Mouse (Mus musculus): Measurements from ENCODE around the gene Hunk.

Hunk gene

GRCm38 (mm10) chr16:90440654-90441053 is 54.8 kb downstream of the Hunk start:
- no peak for DNase-seq

GRCm38 (mm10) chr16:90442991-90443390 is 57.2 kb downstream of the Hunk start:
- no peak for DNase-seq

- peak; percentile 29 for DNase-seq
Measured at GRCm38 (mm10) chr16:90453197-90453596, 67.4 kb downstream of the Hunk start.

GRCm38 (mm10) chr16:90456495-90457125 is 70.8 kb downstream of the Hunk start:
- DNase-seq, result no peak

GRCm38 (mm10) chr16:90458899-90459610 is 73.2 kb downstream of the Hunk start:
- DNase-seq, result no peak

- DNase-seq, result no peak
Measured at GRCm38 (mm10) chr16:90461304-90461905, 75.6 kb downstream of the Hunk start.

GRCm38 (mm10) chr16:90462728-90463275 is 77.0 kb downstream of the Hunk start:
- DNase-seq, result no peak

GRCm38 (mm10) chr16:90465154-90465553 is 79.3 kb downstream of the Hunk start:
- DNase-seq, result no peak

GRCm38 (mm10) chr16:90468286-90468685 is 82.5 kb downstream of the Hunk start:
- no peak for DNase-seq

- no peak for DNase-seq
Measured at GRCm38 (mm10) chr16:90475701-90476229, 90.0 kb downstream of the Hunk start.

- DNase-seq, result no peak
Measured at GRCm38 (mm10) chr16:90481612-90482011, 95.8 kb downstream of the Hunk start.

- DNase-seq, result no peak
Measured at GRCm38 (mm10) chr16:90483341-90483740, 97.5 kb downstream of the Hunk start.

- no peak for DNase-seq
Measured at GRCm38 (mm10) chr16:90485125-90485524, 99.3 kb downstream of the Hunk start.

- no peak for DNase-seq
Measured at GRCm38 (mm10) chr16:90485599-90485998, 99.8 kb downstream of the Hunk start.

- DNase-seq, result no peak
Measured at GRCm38 (mm10) chr16:90490066-90490465, 104.3 kb downstream of the Hunk start.

GRCm38 (mm10) chr16:90491898-90492499 is 106.2 kb downstream of the Hunk start:
- no peak for DNase-seq

- DNase-seq, result no peak
Measured at GRCm38 (mm10) chr16:90496930-90497329, 111.1 kb downstream of the Hunk start.

GRCm38 (mm10) chr16:90497749-90498464 is 112.1 kb downstream of the Hunk start:
- peak; percentile 45 for DNase-seq

- DNase-seq, result no peak
Measured at GRCm38 (mm10) chr16:90500809-90501208, 115.0 kb downstream of the Hunk start.

- DNase-seq, result no peak
Measured at GRCm38 (mm10) chr16:90505252-90505651, 119.4 kb downstream of the Hunk start.

GRCm38 (mm10) chr16:90505680-90506079 is 119.9 kb downstream of the Hunk start:
- DNase-seq, result no peak

GRCm38 (mm10) chr16:90511551-90512296 is 125.9 kb downstream of the Hunk start:
- no peak for DNase-seq

Measured in right cerebral cortex, adult 18-20 months (tissue).